Comparison of ENCODE assay signal across 9 mouse cellular contexts in the genomic region with DNA sequence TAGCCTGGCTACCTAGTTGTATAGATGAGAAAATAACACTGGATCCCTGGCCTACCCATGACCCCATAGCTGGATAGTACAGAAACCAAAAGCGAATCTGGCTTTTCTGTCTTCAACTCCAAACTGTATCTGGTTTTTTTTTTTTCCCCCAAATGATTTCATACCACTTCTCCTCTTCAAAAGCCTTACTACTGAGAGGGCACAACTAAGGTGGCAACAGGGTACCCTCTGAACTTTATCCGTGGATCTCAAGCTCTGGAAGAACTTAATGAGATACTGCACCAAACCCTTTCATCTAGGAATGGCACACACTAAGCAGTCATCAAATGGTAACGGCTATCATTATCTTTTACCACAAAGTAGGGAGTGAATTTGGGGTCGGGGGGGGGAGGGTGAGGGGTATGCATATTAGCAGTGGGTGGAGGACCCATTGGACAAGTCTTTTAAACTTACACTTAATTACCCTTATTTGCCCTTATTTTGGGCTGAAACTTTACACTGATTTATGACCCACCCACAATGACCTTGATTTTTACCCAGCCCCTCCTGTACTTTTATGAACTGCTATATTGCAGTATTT. TPM values are rescaled to one million over a fixed set of nuclear protein-coding genes. Genes with fewer than 3 reads are reported as not detected.
DNase-seq lines count a peak whose midpoint lies in the region; TF ChIP-seq lines count a peak whose summit lies in the region.
"Had no signal": no experiment of that assay in that cellular context is flagged by ENCODE, and none has a peak within 500 bp of the region (broad histone marks: within the 10 kb centered on the region; RNA-seq: fewer than 3 reads in every experiment).

No protein-coding gene starts in this region.

- no peak for TF ChIP-seq POLR2A in cortical plate, adult 2 months (IDR thresholded peaks at IDR 0.05; ENCODE audit: extremely low read depth, insufficient read depth, low read length)
- no peak for TF ChIP-seq POLR2A in myocyte (IDR thresholded peaks at IDR 0.05; ENCODE audit: insufficient read length, low read depth)

- peak overlapping the region; percentile 98 for H3K27ac ChIP-seq in left cerebral cortex, adult 2 months
- 0 out of 2 replicates have a peak overlapping the region, but pooled peaks have one; percentile 92 for H3K27ac ChIP-seq in cortical plate, adult 2 months (ENCODE audit: insufficient read depth, low read length)

- H3K4me1 ChIP-seq in cortical plate, adult 2 months (ENCODE audit: control insufficient read depth, insufficient read depth, low read length), result no peaks in the 10 kb centered on the region; the same call in none of the 2 replicates

- H3ac ChIP-seq in myocyte (ENCODE audit: control insufficient read depth, insufficient read length), result peak overlapping the region; percentile 99

- no peak for TF ChIP-seq CTCF in left cerebral cortex, adult 2 months (IDR thresholded peaks at IDR 0.05)
- TF ChIP-seq CTCF in cortical plate, adult 2 months (IDR thresholded peaks at IDR 0.05; ENCODE audit: extremely low read depth, insufficient read depth, low read length), result no peak

- intact Hi-C loops in left cerebral cortex, adult 2 months (cut with DNase I), result loop anchor here (5.0 kb wide), 3 partner anchors 59 to 324 kb away; no protein-coding TSS in a partner anchor
- intact Hi-C loops in left cerebral cortex, postnatal 14 days (cut with DNase I), result loop anchor here (5.0 kb wide), 1 partner anchor 74 kb away; no protein-coding TSS in a partner anchor
- intact Hi-C loops in left cerebral cortex, postnatal 25 days (cut with DNase I), result no loop called here

- peaks cover 38% of the 10 kb centered on the region for H3K79me2 ChIP-seq in myocyte (ENCODE audit: control insufficient read depth, insufficient read depth)

- no peak for DNase-seq in left cerebral cortex, adult 2 months (ENCODE audit: extremely low spot score in 1 of 2, low spot score in 2 of 2)
- DNase-seq in left cerebral cortex, postnatal 14 days (ENCODE audit: low spot score in 2 of 2), result no peak
- DNase-seq in induced T-regulatory cell, adult 2 months (ENCODE audit: low read depth), result peak; percentile 56
- no peak for DNase-seq in left cerebral cortex, postnatal 25 days (ENCODE audit: low spot score in 2 of 2)
- DNase-seq in urinary bladder, postnatal 14 days (ENCODE audit: low spot score), result no peak
- no peak for DNase-seq in kidney, postnatal 25 days

- H3K4me2 ChIP-seq in myocyte (ENCODE audit: low read depth), result peak overlapping the region; percentile 94

- H3K27me3 ChIP-seq in myocyte (ENCODE audit: control insufficient read depth, insufficient read depth, insufficient read length), result no peaks in the 10 kb centered on the region

- no peaks in the 10 kb centered on the region for H3K36me3 ChIP-seq in myocyte (ENCODE audit: control insufficient read depth, insufficient read depth)

- peak overlapping the region; percentile 87 for H3K4me3 ChIP-seq in left cerebral cortex, adult 2 months
- H3K4me3 ChIP-seq in cortical plate, adult 2 months (ENCODE audit: insufficient read depth, low read length), result peak overlapping the region; percentile 65
- peak overlapping the region; percentile 53 for H3K4me3 ChIP-seq in myocyte

TF ChIP-seq in myocyte, 11 proteins besides CTCF, POLR2A, EP300 and RAD21:
- TF ChIP-seq SRF (IDR thresholded peaks at IDR 0.05; ENCODE audit: control insufficient read depth, insufficient read length, low read depth) (no peak), MYOD1 (IDR thresholded peaks at IDR 0.05; ENCODE audit: control insufficient read depth in 1 of 3, insufficient read length in 2 of 3, low read depth in 2 of 3) (no peak), TCF12 (IDR thresholded peaks at IDR 0.05; ENCODE audit: insufficient read depth, poor library complexity, severe bottlenecking) (no peak), USF1 (IDR thresholded peaks at IDR 0.05; ENCODE audit: low read depth) (no peak), TCF3 (IDR thresholded peaks at IDR 0.05; ENCODE audit: insufficient read length, low read depth) (no peak), POLR2AphosphoS2 (IDR thresholded peaks at IDR 0.05; ENCODE audit: insufficient read length, low read depth) (no peak)

RNA-seq across cellular contexts. Expression of gene Zdhhc21, which starts 1.2 kb away (rescaled TPM):
- total RNA-seq in left cerebral cortex, adult 2 months (2021), result 10 to 100 TPM; 63.4 to 64.4 TPM
- 10 to 100 TPM; 58.9 to 62.1 TPM for total RNA-seq in left cerebral cortex, postnatal 14 days (2021)
- polyA plus RNA-seq in cortical plate, adult 2 months (2012; rRNA removed), result 17.1 and 18.4 TPM in 2 replicates
- polyA plus RNA-seq in myocyte (2012; fragmentation: generic; extraction: Trizol), result 3.1 TPM
- total RNA-seq in left cerebral cortex, postnatal 25 days (2021), result 10 to 100 TPM; 58.9 to 64.4 TPM

RNA-seq across cellular contexts. Expression of gene Cer1, which starts 26.4 kb away (rescaled TPM):
- under 1 TPM; 0.19 to 0.52 TPM for total RNA-seq in left cerebral cortex, adult 2 months (2021)
- under 1 TPM; 0.40 to 0.51 TPM for total RNA-seq in left cerebral cortex, postnatal 14 days (2021)
- 0.15 and 0.27 TPM in 2 replicates for polyA plus RNA-seq in cortical plate, adult 2 months (2012; rRNA removed)
- not detected for polyA plus RNA-seq in myocyte (2012; fragmentation: generic; extraction: Trizol)
- under 1 TPM in 1 of 2 experiments, not detected in 1; 0.41 TPM for total RNA-seq in left cerebral cortex, postnatal 25 days (2021)
- total RNA-seq: adrenal gland, adult 2 months had no signal
- polyA plus RNA-seq: adrenal gland, adult 2 months had no signal
